Mouse (Mus musculus) testis, adult 2 months (tissue): ENCODE results near the gene Cadm3.

Source experiments
- CTCF ChIP-seq: fragments of 200-500 bp; IDR thresholded peaks from 2 replicates; pipeline ENCODE4 v1.5.1; 2012; ENCODE audit warnings: low read depth, mild to moderate bottlenecking, inconsistent platforms, low read length, moderate library complexity; ENCODE audit not compliant: control insufficient read depth, insufficient read depth, insufficient replicate concordance
- POLR2A ChIP-seq: fragments of 200-500 bp; IDR thresholded peaks from 2 replicates; pipeline ENCODE4 v1.6.1; 2012; ENCODE audit warnings: low read depth, mild to moderate bottlenecking, inconsistent platforms, low read length, moderate library complexity; ENCODE audit not compliant: control insufficient read depth

GRCm38 (mm10) chr1:173329185-173329584 is 38.3 kb downstream of the Cadm3 start:
- TF ChIP-seq POLR2A (no peak), CTCF (no peak)
